Mouse (Mus musculus): Measurements from ENCODE around the gene Chuk.

The Chuk gene

DNA sequence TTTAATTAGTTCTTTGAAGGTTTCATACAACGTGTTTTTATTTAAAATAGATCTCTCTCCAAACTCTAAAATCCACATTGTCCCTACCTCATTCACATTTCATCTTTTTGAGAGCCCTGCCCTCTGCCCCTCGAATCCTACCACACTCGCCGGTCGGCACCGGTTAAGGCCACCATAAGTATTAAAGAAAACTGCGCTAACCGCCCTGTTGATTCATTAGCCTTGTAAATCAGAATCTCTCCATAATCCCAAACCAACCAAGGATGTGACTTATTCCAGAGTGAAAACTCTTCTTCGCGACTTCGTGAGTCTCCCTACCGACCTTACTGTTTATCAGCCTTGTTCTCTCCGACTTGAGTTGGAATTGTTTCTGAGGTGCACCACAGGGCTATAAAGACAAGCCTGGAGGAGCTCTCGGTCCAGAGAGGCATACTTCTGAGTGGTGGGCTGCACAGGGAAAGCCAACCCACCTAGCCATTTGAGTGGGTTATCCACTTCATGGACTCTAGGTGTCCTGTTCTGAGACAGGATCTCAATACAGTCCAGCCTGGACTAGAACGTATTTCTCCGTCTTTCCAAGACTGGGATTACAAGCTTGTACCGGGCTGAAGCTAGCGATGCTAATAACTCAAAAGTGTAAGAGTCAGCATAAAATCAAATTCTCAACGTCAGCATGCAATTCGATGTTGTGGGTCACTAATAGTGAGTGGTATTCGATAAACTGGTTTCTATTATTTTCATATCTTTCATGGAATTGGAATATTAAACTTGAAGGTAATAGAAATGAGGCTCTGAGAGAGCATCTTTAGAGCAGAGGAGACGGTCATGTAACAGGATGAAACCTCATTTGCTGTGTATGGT, 611 bp upstream of the Chuk start:
- no peak for DNase-seq (ENCODE audit: low read depth, low spot score)

DNA sequence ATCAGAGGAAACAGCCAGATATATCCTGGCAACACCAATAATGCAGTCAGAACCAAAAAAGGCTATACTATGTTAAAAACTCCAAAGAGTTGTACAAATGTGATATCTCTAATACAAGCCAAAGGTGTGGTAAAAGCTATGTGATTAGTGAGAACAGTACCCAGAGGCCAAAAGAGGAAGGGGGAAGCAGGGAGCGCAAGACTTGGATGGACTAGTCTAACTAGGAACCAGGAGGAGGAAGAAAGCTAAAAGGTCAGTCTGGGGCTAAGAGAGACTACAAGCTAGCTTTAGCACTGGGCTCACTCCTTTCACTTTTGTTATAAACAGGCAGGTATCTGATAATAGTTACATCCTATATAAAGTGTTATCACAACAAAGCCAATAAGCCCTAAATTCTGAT, 2.9 kb downstream of the Chuk start:
- DNase-seq (ENCODE audit: low read depth, low spot score): no peak

DNA sequence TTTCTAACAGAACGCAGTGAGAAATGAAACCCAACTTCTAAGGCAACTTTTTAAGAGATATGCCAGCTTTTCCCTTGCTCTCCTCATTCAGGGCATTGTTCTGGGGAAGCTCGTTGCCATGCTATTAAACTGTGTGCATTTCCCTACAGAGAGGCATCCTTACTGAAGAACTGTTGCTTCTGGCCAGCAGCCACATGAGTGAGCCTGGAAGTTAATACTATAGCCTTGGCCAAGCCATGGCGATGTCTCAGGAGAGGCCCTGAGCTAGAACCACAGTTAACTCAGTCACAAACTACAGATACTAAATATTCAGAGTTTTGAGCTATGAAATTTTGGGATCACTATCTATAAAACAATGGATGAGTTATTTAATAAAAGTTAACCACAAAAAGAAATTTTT, 4.3 kb downstream of the Chuk start:
- no peak for DNase-seq (ENCODE audit: low read depth, low spot score)

DNA sequence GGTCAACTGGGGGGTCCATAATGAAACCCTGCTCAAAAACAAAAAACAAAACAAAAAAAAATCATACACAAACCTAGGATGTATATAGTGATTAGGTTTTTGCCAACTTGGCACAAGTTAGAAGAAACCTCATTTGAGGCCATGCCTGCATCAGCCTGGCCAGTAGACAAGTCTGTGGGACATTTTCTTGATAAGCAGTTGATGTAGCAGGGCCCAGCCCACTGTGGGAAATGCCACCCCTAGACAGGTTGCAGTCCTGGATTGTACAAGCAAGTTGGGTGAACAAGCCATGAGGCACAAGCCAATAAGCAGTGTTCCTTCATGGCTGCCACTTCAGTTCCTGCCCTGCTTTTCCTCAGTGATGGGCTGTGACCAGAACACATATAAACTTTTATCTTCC, 6.4 kb downstream of the Chuk start:
- no peak for DNase-seq (ENCODE audit: low read depth, low spot score)

DNA sequence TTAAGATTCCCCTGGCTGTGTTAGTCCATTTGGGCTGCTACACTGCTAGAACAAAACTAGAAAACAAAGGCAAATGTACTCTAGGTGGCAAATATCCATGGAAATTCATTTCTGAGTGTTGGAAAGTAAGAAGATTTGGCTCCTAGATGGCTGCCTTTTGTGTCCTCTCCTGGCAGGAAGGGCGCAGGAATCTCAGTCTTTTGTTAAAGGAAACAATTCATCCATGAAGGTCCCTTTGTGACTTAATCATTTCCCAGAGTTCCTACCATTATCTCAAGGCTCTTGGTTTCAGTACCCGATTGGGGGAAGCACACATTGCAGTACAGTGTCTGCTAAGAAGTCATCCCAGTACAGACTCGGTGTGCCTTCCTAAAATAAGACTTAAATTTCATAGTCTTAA, 21.0 kb downstream of the Chuk start:
- DNase-seq (ENCODE audit: low read depth, low spot score): no peak

DNA sequence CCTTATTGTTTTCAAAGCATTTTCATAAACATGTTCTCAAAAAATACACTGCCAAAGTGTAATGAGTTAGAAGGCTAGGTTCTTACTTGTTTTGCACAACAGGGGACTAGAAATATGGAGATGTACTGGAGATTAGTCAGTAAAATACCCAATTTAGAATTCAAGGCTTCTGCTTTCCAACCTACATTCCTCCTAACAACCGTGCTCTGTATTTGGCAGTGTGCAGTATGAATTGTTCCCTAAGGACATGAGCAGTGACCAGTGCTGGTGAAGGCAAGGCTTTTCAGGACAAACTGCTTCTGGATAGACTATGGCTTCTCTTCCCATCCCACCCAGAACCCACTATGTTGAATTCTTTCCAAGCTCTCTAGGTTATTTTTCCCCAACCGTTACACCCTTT, 26.4 kb downstream of the Chuk start:
- no peak for DNase-seq (ENCODE audit: low read depth, low spot score)

DNA sequence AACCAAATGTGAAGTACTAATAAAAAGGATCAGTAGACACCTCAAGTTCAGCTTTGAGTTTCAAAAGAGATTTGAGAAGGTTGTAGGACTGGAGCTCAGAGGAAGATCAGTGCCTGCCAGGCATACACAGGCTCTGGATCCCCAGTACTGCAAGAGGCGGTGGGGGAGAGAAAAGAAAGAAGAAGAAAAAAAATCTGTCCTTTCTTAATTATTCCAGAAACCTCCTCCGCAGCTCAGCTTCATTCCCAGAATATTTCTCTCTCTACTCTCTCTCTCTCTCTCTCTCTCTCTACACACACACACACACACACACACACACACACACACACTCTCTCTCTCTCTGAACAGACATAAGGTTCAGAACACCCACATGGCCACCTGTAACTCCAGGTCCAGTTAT, 27.3 kb downstream of the Chuk start:
- DNase-seq (ENCODE audit: low read depth, low spot score): no peak

DNA sequence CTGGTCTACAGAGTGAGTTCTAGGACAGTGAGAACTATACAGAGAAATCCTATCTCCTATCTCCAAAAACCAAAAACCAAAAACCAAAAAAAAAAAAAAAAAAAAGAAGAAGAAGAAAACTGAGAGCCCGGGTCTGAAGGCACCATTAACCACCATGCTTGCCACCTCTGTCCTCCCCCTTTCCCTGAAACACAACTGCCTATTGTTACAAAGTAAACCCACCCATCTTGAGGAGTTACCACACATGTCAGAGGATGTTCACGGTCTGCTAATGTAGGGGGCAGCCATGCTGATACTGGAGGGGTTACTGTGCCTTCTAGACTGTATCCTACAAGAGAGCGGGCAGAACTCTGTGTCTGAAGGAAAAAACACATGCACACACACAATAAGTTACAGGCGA, 30.3 kb downstream of the Chuk start:
- DNase-seq (ENCODE audit: low read depth, low spot score): no peak

DNA sequence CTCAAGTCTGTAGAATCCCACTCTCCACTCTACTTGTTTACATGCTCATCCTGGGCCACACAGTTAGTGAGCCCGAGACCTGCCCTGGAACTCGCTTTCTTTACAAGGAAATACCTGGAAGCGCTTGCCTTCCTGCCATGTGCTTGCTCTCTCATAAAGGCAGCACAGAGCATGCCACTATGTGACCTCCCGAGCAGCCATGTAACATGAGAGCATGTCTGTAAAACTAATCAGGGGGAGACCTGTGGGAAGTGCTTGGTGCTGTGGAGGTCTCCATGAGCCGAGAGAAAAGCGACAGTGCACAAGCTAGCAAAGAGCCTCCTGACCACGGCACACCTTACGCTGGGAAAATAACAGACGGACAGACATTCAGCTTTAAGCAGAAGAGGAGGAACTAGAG, 30.8 kb downstream of the Chuk start:
- DNase-seq (ENCODE audit: low read depth, low spot score): no peak

DNA sequence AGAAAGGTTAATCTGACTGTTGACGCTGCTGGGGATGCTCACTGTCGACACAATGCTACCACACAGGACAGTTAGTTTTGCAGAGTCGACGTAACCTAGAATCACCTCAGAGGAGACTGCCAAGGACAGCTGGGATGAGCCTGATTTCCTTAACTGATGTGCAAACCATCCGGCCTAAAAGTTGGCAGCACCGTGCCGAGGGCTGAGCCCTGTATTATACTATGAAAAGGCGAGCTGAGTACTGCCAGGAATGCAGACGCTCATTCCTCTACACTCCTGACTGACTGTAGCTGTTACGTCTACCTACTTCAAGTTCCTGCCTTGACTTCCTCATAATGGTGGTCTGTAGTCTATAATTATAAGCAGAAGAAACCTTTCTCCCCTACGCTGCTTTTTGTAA, 32.3 kb downstream of the Chuk start:
- no peak for DNase-seq (ENCODE audit: low read depth, low spot score)

DNA sequence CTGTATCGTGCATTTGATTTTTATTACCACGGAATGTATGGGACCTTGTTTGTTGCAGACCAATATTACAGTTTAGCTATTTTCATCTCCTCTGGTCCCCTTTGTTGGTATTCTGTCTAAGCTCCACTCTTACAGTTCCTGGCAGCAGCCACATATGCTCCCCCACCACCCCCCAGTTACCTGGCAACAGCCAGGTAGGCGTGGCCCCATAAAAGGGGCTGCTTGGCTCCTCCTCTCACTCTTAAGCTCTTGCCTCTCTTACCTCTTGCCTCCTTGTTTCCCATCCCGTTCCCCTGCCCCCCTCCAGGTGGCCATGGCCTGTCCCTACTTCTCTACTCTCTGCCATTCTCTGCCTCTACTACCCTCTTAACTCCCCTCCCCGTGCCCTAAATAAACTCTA, 36.1 kb downstream of the Chuk start:
- DNase-seq (ENCODE audit: low read depth, low spot score): no peak

DNA sequence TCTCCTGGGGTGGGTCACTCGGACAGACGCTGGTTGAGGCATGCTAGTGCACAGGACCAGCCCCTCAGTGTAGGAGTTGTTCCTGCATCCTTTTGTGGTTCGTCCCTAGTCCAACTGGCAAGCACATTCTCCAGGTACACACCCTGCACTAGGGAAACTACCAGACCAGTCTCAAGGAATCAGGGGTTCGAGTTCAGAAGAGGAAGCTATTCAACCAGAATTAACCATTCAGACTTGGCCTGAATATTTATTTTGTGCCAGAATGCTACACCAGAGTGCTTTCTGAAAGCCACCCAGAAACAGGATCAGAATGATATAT, 37.4 kb downstream of the Chuk start:
- no peak for DNase-seq (ENCODE audit: low read depth, low spot score)

DNA sequence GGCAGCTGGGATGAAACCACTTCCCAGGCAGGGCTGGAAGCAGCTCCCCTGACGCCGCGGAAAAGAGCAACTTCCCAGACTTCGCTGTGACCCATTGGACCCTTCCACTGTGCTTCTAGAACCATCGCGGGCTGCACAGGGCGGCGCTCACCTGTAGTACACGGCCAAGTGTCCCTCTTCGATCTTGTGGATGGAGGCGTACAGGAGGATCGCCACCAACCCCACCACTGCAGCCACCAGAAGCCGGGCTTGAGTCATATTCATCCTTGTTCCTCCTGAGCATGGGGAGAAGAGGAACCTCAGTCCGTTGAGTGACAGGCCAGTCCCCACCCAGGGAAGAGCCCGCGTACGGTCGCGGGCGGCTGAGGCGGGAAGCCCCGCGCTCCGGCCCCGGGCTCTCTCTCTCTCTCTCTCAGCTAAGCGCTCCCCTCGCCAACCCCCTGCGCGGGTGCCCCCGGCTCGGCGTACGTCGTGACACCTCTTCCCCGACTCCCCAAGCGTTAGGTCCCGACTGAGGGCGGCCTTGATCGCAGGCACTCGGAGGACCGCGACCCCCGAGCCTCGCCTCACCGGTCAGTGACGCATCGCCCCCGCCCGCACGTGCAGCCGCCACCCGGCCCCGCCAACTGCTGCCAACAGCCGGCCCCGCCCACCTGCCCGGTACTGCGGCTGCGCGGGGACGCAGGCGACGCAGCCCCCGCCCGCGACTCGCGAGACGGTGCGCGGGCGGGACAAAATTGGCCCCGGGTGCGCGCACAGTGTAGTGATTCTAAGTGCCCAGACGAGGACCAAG, 38.0 kb downstream of the Chuk start, which contains the start of gene Erlin1:
Gene Erlin1 (minus strand): TSS at position 665 of the 793 bp plus-strand sequence.
- DNase-seq (ENCODE audit: low read depth, low spot score): peak; percentile 67

DNA sequence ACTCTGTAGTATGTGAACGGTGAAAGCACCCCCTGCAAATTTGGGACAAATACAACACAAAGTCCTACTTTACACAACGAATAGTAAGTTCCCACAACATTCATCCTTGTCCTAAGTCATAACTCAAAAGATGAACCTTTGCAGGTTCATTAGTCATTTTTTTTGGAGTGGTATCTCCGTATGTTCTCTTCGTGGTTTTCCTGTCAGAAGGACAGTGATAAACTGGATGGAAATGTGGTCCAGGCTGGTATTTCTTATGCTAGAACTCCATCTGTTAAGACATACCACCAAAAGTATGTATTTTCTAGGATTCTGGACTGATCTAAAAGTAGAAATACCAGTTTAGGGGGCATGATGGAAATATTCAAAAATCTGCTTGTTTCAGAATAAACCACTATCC, 39.0 kb downstream of the Chuk start:
- DNase-seq (ENCODE audit: low read depth, low spot score): no peak

DNA sequence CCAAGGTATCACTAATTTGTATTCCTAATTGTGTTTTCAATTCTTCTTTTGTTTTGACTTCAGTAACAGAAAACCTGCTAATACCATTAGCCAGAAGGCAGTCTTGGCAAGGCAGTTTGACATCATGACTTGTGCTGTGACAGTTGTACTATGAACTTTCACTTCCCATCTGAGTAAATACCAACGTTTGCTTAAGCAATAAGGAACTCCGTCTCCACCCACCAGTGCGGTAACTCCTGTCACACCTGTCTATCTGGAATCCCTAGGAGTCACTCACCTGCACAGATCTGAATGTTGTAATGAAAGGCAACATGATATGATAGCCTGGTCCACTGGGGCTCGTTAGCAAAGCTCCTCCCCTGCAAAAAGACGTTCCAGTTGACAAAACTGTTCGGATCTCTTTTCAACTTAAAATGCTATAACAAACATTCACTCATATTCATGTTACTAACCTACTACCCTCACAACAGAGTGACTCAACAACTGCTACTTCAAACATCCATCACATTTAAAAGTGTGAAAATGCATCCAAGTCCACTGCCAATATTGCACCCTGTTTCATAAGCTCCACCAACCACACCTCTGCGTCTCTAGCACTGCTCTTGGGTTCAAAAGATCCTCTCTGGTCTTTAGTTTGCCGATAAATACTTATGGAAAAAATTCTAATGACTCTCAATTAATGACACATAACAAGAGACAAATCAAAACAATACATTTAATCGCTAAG, 39.8 kb downstream of the Chuk start:
- DNase-seq (ENCODE audit: low read depth, low spot score): no peak

DNA sequence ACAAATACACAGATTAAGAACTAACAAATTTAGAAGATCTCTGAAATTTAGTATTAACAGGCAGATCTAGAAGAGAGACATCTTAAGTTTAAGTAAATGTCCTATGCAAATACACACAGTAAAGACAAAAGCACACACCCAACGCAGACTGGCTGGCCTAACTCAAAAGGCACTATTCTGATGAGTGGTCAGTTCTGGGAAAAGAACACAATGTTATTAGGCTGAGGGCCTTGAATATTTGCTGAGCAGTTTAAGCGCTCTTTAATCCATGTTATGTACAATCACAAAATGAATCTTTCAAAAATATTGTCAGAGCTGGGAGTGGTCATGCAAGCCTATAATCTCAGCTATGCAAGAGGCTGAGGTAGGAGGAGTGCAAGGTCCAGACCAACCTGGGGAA, 42.5 kb downstream of the Chuk start:
- no peak for DNase-seq (ENCODE audit: low read depth, low spot score)

DNA sequence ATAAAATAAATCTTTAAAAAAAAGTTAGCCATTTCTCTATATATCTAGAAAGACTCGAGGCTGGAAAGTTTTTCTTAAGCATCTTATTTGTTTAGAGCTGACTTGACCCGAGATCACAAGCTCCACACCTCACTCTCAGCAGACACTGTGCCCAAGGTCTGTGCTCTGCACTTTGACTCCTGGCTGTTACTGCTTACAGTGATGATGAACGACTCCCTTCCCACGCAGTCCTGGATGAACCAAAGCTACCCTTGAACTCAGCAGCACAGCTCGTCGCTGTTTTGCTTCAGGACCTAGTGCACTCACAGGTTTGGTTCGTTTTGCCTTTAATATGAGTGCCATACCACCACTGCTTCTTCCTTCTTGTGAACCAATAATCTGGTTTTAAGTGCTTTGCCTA, 43.5 kb downstream of the Chuk start:
- no peak for DNase-seq (ENCODE audit: low read depth, low spot score)

DNA sequence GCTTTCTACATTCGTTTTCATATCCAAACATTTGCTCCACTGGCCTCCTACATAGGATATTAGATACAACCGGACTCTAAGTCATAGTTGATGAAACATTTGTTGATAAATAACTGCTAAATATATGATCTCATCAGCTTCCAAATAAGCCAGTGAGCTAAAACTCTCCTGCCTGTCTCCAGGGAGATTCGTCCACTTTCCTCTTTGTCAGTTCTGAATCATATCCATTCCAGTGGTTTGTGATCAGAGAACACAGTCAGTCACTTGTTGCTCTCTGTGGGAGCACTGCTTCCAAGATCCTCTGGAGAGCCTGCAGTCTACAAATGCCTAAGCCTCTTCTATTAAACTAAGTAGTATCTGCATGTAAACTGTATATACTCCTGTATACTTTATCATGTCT, 47.1 kb downstream of the Chuk start:
- DNase-seq (ENCODE audit: low read depth, low spot score): no peak

DNA sequence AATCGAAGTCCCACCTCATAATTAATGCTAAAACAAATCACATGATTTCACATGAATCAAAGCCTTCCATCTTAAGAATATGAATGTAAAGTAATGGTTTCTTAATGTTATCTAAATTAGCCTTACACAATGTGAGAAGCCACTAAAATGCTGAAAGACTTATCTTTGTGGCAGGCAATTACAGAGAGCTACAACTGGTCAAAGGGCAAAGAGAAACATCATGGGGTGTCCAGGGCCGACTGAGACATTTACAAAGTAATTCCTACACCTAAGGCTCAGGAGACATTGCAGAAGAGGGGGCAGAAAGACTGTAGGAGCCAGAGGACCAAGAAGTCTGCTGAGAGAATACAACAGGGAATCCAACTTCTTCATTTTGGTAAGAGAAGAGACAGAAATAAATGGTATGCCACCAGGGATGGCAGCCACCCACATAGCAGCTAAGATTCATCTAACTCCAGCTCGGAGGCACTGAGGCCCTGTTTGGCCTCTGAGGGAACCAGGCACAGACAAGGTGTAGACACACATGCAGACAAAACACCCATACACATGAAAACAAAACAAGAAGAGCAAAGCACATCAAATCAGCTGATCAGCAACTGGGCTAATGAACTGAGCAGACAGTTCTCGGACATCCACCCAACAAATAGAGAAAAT, 52.0 kb downstream of the Chuk start:
- no peak for DNase-seq (ENCODE audit: low read depth, low spot score)

DNA sequence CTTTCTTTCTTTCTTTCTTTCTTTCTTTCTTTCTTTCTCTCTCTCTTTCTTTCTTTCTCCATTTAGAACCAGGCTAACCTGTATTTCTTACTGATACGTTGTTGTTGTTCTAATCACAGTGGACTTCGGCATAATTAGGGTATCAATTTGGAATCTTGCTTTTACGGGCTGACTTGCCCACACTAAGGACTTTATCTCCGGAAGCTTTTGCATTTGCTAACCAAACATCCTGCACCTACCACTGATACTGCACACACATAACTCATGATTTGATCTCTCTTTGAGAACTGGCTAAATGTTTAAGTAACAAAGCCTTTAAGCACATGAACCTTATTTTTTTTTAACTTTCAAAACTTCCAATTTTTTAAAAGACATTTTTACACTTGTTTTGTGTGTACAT, 56.9 kb downstream of the Chuk start:
- no peak for DNase-seq (ENCODE audit: low read depth, low spot score)

DNA sequence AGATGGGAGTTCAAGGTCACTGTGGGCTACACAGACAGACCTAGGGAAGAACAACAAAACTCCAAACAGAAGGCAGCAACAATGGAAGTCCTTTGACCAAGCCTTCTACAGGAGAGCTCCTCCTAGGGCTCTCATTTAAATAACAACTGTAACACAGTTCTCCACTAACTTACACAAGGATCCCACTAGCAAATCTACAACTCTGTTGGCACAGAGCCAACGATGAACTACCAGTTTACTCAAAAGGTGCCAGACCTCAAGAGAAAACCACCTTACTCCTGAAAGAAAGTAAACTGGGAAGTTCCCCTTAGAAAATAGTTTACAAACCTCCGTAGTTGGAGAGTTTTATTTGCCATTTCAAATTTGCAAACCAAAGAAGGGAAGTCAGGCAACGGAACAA, 58.0 kb downstream of the Chuk start:
- DNase-seq (ENCODE audit: low read depth, low spot score): no peak

DNA sequence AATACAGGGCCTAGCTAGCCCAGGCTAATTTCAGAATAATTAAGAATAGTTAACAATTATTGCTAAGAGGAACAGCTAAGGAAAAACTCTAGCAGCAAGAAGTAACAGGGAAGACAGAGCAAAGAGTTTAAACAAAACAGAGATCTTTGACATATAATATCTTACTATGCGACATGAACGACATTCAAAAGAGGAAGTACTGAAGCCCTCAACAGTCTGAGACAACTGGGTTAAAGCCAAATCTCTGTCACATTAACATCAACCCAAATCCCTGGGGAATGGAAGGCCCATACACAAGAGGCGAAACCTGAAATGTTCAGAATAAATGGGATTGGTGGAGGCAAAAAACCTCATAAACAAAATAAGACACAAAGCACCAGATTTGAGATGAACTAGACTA, 61.4 kb downstream of the Chuk start:
- DNase-seq (ENCODE audit: low read depth, low spot score): no peak

All from embryo, embryonic 11.5 days (tissue).